Mouse (Mus musculus): ENCODE data around the gene Dnmt3c. TPM values are rescaled to one million over a fixed set of nuclear protein-coding genes. Genes with fewer than 3 reads are reported as not detected.

Gene Dnmt3c
- not detected for polyA plus RNA-seq (2014; fragmentation: Illumina TruSeq; extraction: RNeasy Lipid Tissue Mini Kit (QIAGEN cat#74804); ENCODE audit: low read depth, low replicate concordance)

DNA sequence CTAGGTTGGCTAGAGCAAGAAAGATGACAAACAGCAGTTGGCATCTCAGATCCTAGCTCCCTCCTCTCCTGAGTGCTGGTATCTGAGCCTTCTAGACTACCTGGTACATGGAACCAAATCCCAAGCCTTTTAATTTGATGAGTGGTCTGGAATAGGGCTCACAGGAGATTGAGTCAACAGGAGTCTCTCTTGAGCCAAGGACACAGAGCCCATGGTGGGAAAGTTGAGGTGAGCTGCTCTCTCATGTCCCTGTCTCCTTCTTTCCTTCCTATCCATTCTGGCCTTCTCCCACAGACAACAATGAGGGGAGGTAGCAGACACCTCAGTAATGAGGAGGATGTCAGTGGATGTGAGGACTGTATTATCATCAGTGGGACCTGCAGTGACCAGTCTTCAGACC, at the start of gene Dnmt3c:
Dnmt3c (plus strand) TSS at position 301 of the 400 bp plus-strand sequence.

DNA sequence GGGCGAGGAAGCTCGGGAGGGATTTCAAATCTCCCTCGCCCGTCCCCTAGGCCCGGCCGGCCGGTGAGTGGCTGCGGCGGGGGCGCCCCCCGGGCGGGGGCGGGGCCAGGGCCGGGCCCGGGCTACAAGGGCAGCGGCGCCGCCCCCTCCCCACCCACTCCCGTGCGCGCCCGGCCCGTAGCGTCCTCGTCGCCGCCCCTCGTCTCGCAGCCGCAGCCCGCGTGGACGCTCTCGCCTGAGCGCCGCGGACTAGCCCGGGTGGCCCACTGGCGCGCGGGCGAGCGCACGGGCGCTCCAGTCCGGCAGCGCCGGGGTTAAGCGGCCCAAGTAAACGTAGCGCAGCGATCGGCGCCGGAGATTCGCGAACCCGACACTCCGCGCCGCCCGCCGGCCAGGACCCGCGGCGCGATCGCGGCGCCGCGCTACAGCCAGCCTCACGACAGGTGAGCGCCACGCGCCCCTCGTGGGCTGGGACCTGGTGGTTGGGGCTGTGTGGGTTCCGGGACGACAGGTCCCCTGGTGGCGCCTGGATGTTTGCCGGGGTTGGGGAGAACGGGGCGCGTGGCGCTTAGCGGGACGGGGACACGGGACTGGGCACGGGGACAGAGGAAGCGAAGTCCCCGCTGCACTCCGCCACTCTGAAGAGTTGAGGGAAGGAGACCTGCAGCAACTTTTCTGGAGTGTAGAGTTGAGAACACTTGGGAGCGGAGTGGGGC, 47.0 kb upstream of the Dnmt3c start, which contains the start of gene Dnmt3b:
Dnmt3b (plus strand) TSS at position 153 of the 716 bp plus-strand sequence.

DNA sequence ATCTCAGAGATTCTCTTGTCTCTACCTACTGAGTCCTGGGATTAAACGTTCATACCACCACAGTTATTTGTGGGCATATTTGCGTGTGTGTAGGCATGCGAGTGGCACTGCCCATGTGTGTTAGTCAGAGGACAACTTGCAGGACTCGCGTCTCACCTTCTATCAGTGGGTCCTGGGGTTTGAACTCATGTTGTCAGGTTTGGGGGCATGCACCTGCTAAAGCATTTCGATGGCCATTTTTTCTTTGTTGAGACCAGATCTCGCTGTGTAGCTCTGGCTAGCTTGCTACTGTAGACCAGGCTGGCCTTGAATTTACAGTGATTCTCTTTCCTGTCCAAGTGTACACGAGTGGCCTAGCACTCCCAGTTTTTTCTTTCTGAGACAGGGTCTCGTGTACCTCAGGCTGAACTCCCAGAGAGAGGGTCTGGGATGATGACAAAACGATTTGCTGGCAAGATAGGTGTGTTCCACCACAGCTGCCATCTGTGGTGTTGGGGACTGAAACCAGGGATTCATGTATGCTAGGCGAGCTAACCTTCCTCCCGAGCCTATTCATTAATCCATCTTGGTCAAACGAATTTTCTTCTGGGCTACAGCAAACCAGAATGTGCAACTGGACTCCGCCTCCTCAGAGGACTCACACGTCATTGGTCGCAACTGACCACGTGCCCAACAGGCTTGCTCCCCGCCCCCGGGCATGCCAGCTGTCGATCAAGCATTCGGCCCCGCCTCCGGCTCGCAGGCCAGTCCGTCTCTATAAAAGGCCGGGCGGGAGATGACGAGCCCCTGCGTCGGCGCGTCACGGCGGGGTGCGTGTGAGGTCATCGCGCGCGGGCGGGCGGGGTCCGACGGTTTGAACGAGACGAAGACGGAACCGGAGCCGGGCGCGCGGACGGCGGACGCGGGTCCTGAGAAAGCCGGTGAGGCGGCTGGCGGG, 44.3 kb downstream of the Dnmt3c start, which contains the start of gene Mapre1:
Mapre1 (plus strand) TSS at position 775 of the 937 bp plus-strand sequence.

Other genes with a start within 250 kb of the Dnmt3c start
- gene 4930404H24Rik, start 203.9 kb upstream of the Dnmt3c start, polyA plus RNA-seq (2014; fragmentation: Illumina TruSeq; extraction: RNeasy Lipid Tissue Mini Kit (QIAGEN cat#74804); ENCODE audit: low read depth, low replicate concordance): not detected
- gene Nol4l, start 166.7 kb upstream of the Dnmt3c start, polyA plus RNA-seq (2014; fragmentation: Illumina TruSeq; extraction: RNeasy Lipid Tissue Mini Kit (QIAGEN cat#74804); ENCODE audit: low read depth, low replicate concordance): 26.0 TPM
- gene Commd7, start 63.9 kb upstream of the Dnmt3c start, polyA plus RNA-seq (2014; fragmentation: Illumina TruSeq; extraction: RNeasy Lipid Tissue Mini Kit (QIAGEN cat#74804); ENCODE audit: low read depth, low replicate concordance): 16.8 TPM
- gene Dnmt3b, start 47.2 kb upstream of the Dnmt3c start, polyA plus RNA-seq (2014; fragmentation: Illumina TruSeq; extraction: RNeasy Lipid Tissue Mini Kit (QIAGEN cat#74804); ENCODE audit: low read depth, low replicate concordance): 1.4 TPM
- 364 TPM for gene Mapre1, start 44.6 kb downstream of the Dnmt3c start, polyA plus RNA-seq (2014; fragmentation: Illumina TruSeq; extraction: RNeasy Lipid Tissue Mini Kit (QIAGEN cat#74804); ENCODE audit: low read depth, low replicate concordance)
- gene Efcab8, start 83.3 kb downstream of the Dnmt3c start, polyA plus RNA-seq (2014; fragmentation: Illumina TruSeq; extraction: RNeasy Lipid Tissue Mini Kit (QIAGEN cat#74804); ENCODE audit: low read depth, low replicate concordance): not detected
- gene Sun5, start 174.4 kb downstream of the Dnmt3c start, polyA plus RNA-seq (2014; fragmentation: Illumina TruSeq; extraction: RNeasy Lipid Tissue Mini Kit (QIAGEN cat#74804); ENCODE audit: low read depth, low replicate concordance): not detected
- gene Bpifb2, start 178.4 kb downstream of the Dnmt3c start, polyA plus RNA-seq (2014; fragmentation: Illumina TruSeq; extraction: RNeasy Lipid Tissue Mini Kit (QIAGEN cat#74804); ENCODE audit: low read depth, low replicate concordance): not detected
- not detected for gene Bpifb6, start 203.7 kb downstream of the Dnmt3c start, polyA plus RNA-seq (2014; fragmentation: Illumina TruSeq; extraction: RNeasy Lipid Tissue Mini Kit (QIAGEN cat#74804); ENCODE audit: low read depth, low replicate concordance)
- gene Bpifb3, start 221.6 kb downstream of the Dnmt3c start, polyA plus RNA-seq (2014; fragmentation: Illumina TruSeq; extraction: RNeasy Lipid Tissue Mini Kit (QIAGEN cat#74804); ENCODE audit: low read depth, low replicate concordance): not detected
- not detected for gene Bpifb4, start 241.6 kb downstream of the Dnmt3c start, polyA plus RNA-seq (2014; fragmentation: Illumina TruSeq; extraction: RNeasy Lipid Tissue Mini Kit (QIAGEN cat#74804); ENCODE audit: low read depth, low replicate concordance)

All from sigmoid colon, adult 10 weeks (tissue).